Mouse (Mus musculus) MEL (cell line): ENCODE results near the gene Atp10a. TPM values are rescaled to one million over a fixed set of nuclear protein-coding genes. Genes with fewer than 3 reads are reported as not detected.

Experiments used
- DNase-seq: peaks from one replicate; pipeline ENCODE4 v3.0.0; 2011; ENCODE audit warnings: low read depth, low spot score
- H3K27ac ChIP-seq: 2 replicates; pipeline ENCODE4 v1.5.1; 2012; ENCODE audit warnings: low read depth, mild to moderate bottlenecking, control low read depth, low read length, moderate library complexity; ENCODE audit not compliant: control insufficient read depth
- H3K27me3 ChIP-seq, 2 experiments: fragments of 150-350 bp in 1 of 2; sonication (generic) in 1 of 2; 2 replicates each; pipeline ENCODE4 v1.6.1; 2012; ENCODE audit warnings: low read length in 2 of 2, mild to moderate bottlenecking in 2 of 2, improper control_type of control experiment in 1 of 2, moderate library complexity in 1 of 2; ENCODE audit not compliant: insufficient read depth in 2 of 2, control insufficient read depth in 1 of 2
- H3K36me3 ChIP-seq, 2 experiments: 2 replicates each; pipeline ENCODE4 v1.6.1; 2012 to 2014; ENCODE audit warnings: low read length in 2 of 2, improper control_type of control experiment in 1 of 2, inconsistent platforms in 1 of 2, mild to moderate bottlenecking in 1 of 2; ENCODE audit not compliant: insufficient read depth in 2 of 2, control insufficient read depth in 1 of 2
- H3K4me1 ChIP-seq, 2 experiments: fragments of 150-350 bp in 1 of 2; sonication (generic) in 1 of 2; 2 replicates each; pipeline ENCODE4 v1.6.1; 2012; ENCODE audit warnings: low read length in 2 of 2, improper control_type of control experiment in 1 of 2, mild to moderate bottlenecking in 1 of 2; ENCODE audit not compliant: insufficient read depth in 2 of 2, control insufficient read depth in 1 of 2
- H3K4me3 ChIP-seq, 2 experiments: fragments of 150-350 bp in 1 of 2; sonication (generic) in 1 of 2; 2 replicates each; pipeline ENCODE4 v1.5.1; 2012; ENCODE audit warnings: low read depth in 2 of 2, low read length in 2 of 2, mild to moderate bottlenecking in 2 of 2, moderate library complexity in 2 of 2, control low read depth in 1 of 2, improper control_type of control experiment in 1 of 2; ENCODE audit not compliant: control insufficient read depth in 1 of 2, insufficient read depth in 1 of 2
- H3K79me2 ChIP-seq: 2 replicates; pipeline ENCODE4 v1.6.1; 2012; ENCODE audit warnings: mild to moderate bottlenecking, low read length, moderate library complexity; ENCODE audit not compliant: control insufficient read depth, poor library complexity, insufficient read depth
- H3K9ac ChIP-seq: 2 replicates; pipeline ENCODE4 v1.6.1; 2012; ENCODE audit warnings: low read depth, mild to moderate bottlenecking, control low read depth, low read length, moderate library complexity; ENCODE audit not compliant: control insufficient read depth, poor library complexity, severe bottlenecking
- H3K9me3 ChIP-seq: fragments of 150-350 bp; sonication (generic); replicated peaks from 2 replicates; pipeline ENCODE4 v1.6.1; 2012; ENCODE audit warnings: mild to moderate bottlenecking, low read length, improper control_type of control experiment, moderate library complexity; ENCODE audit not compliant: insufficient read depth
- BHLHE40 ChIP-seq: IDR thresholded peaks from 2 replicates; pipeline ENCODE4 v1.6.1; 2012; ENCODE audit warnings: low read depth, mild to moderate bottlenecking, inconsistent platforms, low read length, improper control_type of control experiment, borderline replicate concordance
- CHD2 ChIP-seq: IDR thresholded peaks from 2 replicates; pipeline ENCODE4 v1.6.1; 2011; ENCODE audit warnings: low read length, improper control_type of control experiment
- CTCF ChIP-seq, 3 experiments: IDR thresholded peaks in 2 of 3; conservative IDR thresholded peaks in 1 of 3; 2 replicates each; pipeline ENCODE4 v1.5.1; 2011 to 2012; ENCODE audit warnings: low read length in 3 of 3, low read depth in 2 of 3, mild to moderate bottlenecking in 2 of 3, improper control_type of control experiment in 1 of 3, inconsistent platforms in 1 of 3, mixed read lengths in 1 of 3, moderate library complexity in 1 of 3; ENCODE audit not compliant: control insufficient read depth in 1 of 3, insufficient read depth in 1 of 3, poor library complexity in 1 of 3, severe bottlenecking in 1 of 3
- E2F4 ChIP-seq: IDR thresholded peaks from 2 replicates; pipeline ENCODE4 v1.6.1; 2011; ENCODE audit warnings: low read depth, low read length, improper control_type of control experiment, borderline replicate concordance
- ELF1 ChIP-seq: IDR thresholded peaks from 2 replicates; pipeline ENCODE4 v1.6.1; 2014; ENCODE audit warnings: low read depth, mild to moderate bottlenecking, inconsistent platforms, low read length, improper control_type of control experiment, moderate library complexity
- EP300 ChIP-seq, 2 experiments: IDR thresholded peaks; 2 replicates each; pipeline ENCODE4 v1.6.1; 2011; ENCODE audit warnings: improper control_type of control experiment in 2 of 2, low read length in 2 of 2, low read depth in 1 of 2, mild to moderate bottlenecking in 1 of 2
- GABPA ChIP-seq: IDR thresholded peaks from 2 replicates; pipeline ENCODE4 v1.6.1; 2012; ENCODE audit warnings: low read depth, mild to moderate bottlenecking, inconsistent platforms, low read length, improper control_type of control experiment, moderate library complexity
- GATA1 ChIP-seq: IDR thresholded peaks from 2 replicates; pipeline ENCODE4 v1.6.1; 2011; ENCODE audit warnings: low read depth, low read length, improper control_type of control experiment
- HCFC1 ChIP-seq: IDR thresholded peaks from 2 replicates; pipeline ENCODE4 v1.6.1; 2012; ENCODE audit warnings: low read depth, mild to moderate bottlenecking, inconsistent platforms, low read length, improper control_type of control experiment, moderate library complexity
- JUND ChIP-seq: IDR thresholded peaks from 2 replicates; pipeline ENCODE4 v1.6.1; 2011; ENCODE audit warnings: low read depth, mild to moderate bottlenecking, improper control_type of control experiment, low read length
- KAT2A ChIP-seq: conservative IDR thresholded peaks from 2 replicates; pipeline ENCODE4 v1.6.1; 2012; ENCODE audit warnings: low read depth, low read length, improper control_type of control experiment, inconsistent platforms
- MAFK ChIP-seq: IDR thresholded peaks from 2 replicates; pipeline ENCODE4 v1.6.1; 2011; ENCODE audit warnings: low read depth, mild to moderate bottlenecking, low read length, improper control_type of control experiment, borderline replicate concordance
- MAX ChIP-seq: IDR thresholded peaks from 2 replicates; pipeline ENCODE4 v1.6.1; 2011; ENCODE audit warnings: low read length, improper control_type of control experiment
- MAZ ChIP-seq: IDR thresholded peaks from 2 replicates; pipeline ENCODE4 v1.6.1; 2012; ENCODE audit warnings: low read depth, mild to moderate bottlenecking, inconsistent platforms, low read length, improper control_type of control experiment
- MXI1 ChIP-seq: IDR thresholded peaks from 2 replicates; pipeline ENCODE4 v1.6.1; 2011; ENCODE audit warnings: mild to moderate bottlenecking, low read depth, low read length, improper control_type of control experiment
- MYB ChIP-seq: IDR thresholded peaks from 2 replicates; pipeline ENCODE4 v1.6.1; 2011; ENCODE audit warnings: mild to moderate bottlenecking, low read depth, low read length, improper control_type of control experiment
- MYC ChIP-seq: IDR thresholded peaks from 2 replicates; pipeline ENCODE4 v1.6.1; 2011; ENCODE audit warnings: low read depth, mild to moderate bottlenecking, low read length, improper control_type of control experiment, moderate library complexity
- NRF1 ChIP-seq: IDR thresholded peaks from 2 replicates; pipeline ENCODE4 v1.6.1; 2014; ENCODE audit warnings: low read depth, mild to moderate bottlenecking, inconsistent platforms, low read length, improper control_type of control experiment, moderate library complexity; ENCODE audit not compliant: poor library complexity, insufficient read depth, severe bottlenecking
- POLR2AphosphoS2 ChIP-seq: IDR thresholded peaks from 2 replicates; pipeline ENCODE4 v1.6.1; 2011; ENCODE audit warnings: low read length, improper control_type of control experiment
- POLR2AphosphoS5 ChIP-seq: IDR thresholded peaks from 2 replicates; pipeline ENCODE4 v1.6.1; 2012; ENCODE audit warnings: low read depth, borderline replicate concordance, mild to moderate bottlenecking, inconsistent platforms, low read length, moderate library complexity, mixed read lengths
- SMC3 ChIP-seq: IDR thresholded peaks from 2 replicates; pipeline ENCODE4 v1.6.1; 2011; ENCODE audit warnings: low read depth, low read length, improper control_type of control experiment
- TAL1 ChIP-seq: IDR thresholded peaks from 2 replicates; pipeline ENCODE4 v1.6.1; 2012; ENCODE audit warnings: mild to moderate bottlenecking, inconsistent platforms, low read length, moderate library complexity, mixed read lengths
- TCF12 ChIP-seq: IDR thresholded peaks from 2 replicates; pipeline ENCODE4 v1.6.1; 2014; ENCODE audit warnings: low read depth, mild to moderate bottlenecking, inconsistent platforms, low read length, improper control_type of control experiment, moderate library complexity
- USF1 ChIP-seq: IDR thresholded peaks from 2 replicates; pipeline ENCODE4 v1.6.1; 2014; ENCODE audit warnings: low read depth, mild to moderate bottlenecking, inconsistent platforms, low read length, improper control_type of control experiment, moderate library complexity
- USF2 ChIP-seq, 2 experiments: IDR thresholded peaks; 2 replicates each; pipeline ENCODE4 v1.6.1; 2011 to 2012; ENCODE audit warnings: improper control_type of control experiment in 2 of 2, low read length in 2 of 2, borderline replicate concordance in 1 of 2, inconsistent platforms in 1 of 2, low read depth in 1 of 2, mild to moderate bottlenecking in 1 of 2; ENCODE audit not compliant: insufficient read depth in 1 of 2
- ZNF384 ChIP-seq: IDR thresholded peaks from 2 replicates; pipeline ENCODE4 v1.6.1; 2012; ENCODE audit warnings: low read depth, mild to moderate bottlenecking, inconsistent platforms, low read length, improper control_type of control experiment
- polyA plus RNA-seq, 2 experiments: library from polyadenylated mRNA; stranded (reverse) in 1 of 2; unstranded in 1 of 2; fragments of >175 nt in 1 of 2; fragments of >200 nt in 1 of 2; gene quantifications; 2 replicates each; pipeline versions ENCODE4 v1.2.1 to v1.2.4; 2012; ENCODE audit warnings: low replicate concordance in 2 of 2, low read depth in 1 of 2; ENCODE audit not compliant: insufficient read length in 2 of 2, insufficient read depth in 1 of 2, missing spikeins in 1 of 2
- total RNA-seq: library from RNA; depleted of rRNA; stranded (reverse); fragments of 300-350 nt; gene quantifications from 2 replicates; pipeline ENCODE4 v1.2.3, GENCODE M21; 2012

Gene Atp10a
- total and polyA plus RNA-seq, 3 experiments, result not detected

- no peak overlapping the region for H3K27ac ChIP-seq
- H3K27me3 ChIP-seq, result no peaks in the 10 kb centered on the region
- no peaks in the 10 kb centered on the region for H3K36me3 ChIP-seq
- H3K4me3 ChIP-seq, result no peak overlapping the region
- H3K4me1 ChIP-seq, result no peaks in the 10 kb centered on the region
- H3K9ac ChIP-seq, result no peak overlapping the region
- no peaks in the 10 kb centered on the region for H3K9me3 ChIP-seq
- TF ChIP-seq MYC, result no peak
- TF ChIP-seq EP300 (IDR thresholded peaks at IDR 0.05; ENCODE audit: low read depth in 1 of 2, low read length in 2 of 2), result no peak
- no peak for TF ChIP-seq JUND
- no peak for TF ChIP-seq ELF1
- TF ChIP-seq NRF1, result no peak
- no peak for TF ChIP-seq MAZ
- TF ChIP-seq GABPA, result no peak
- no peak for TF ChIP-seq CHD2
- no peak for TF ChIP-seq MAFK
- no peak for TF ChIP-seq ZNF384
- TF ChIP-seq E2F4, result no peak
- no peak for TF ChIP-seq GATA1
- TF ChIP-seq BHLHE40, result no peak
- TF ChIP-seq MXI1, result no peak
- TF ChIP-seq CTCF (IDR thresholded peaks at IDR 0.05 in 2 of 3, conservative IDR thresholded peaks at IDR 0.05 in 1 of 3; ENCODE audit: control insufficient read depth in 1 of 3, insufficient read depth in 1 of 3, low read depth in 2 of 3, low read length in 3 of 3, poor library complexity in 1 of 3, severe bottlenecking in 1 of 3), result no peak
- TF ChIP-seq TAL1, result no peak
- no peak for DNase-seq
- H3K79me2 ChIP-seq, result no peaks in the 10 kb centered on the region
Observed at GRCm38 (mm10) chr7:58639676-58640075, 16.3 kb upstream of the Atp10a start.

- Histone ChIP-seq H3K27me3 (no peaks in the 10 kb centered on the region), H3K9me3 (no peaks in the 10 kb centered on the region), H3K36me3 (no peaks in the 10 kb centered on the region), H3K27ac (no peak overlapping the region), H3K4me1 (no peaks in the 10 kb centered on the region), H3K9ac (no peak overlapping the region), H3K79me2 (no peaks in the 10 kb centered on the region), H3K4me3 (no peak overlapping the region)
- TF ChIP-seq USF2 (IDR thresholded peaks at IDR 0.05; ENCODE audit: borderline replicate concordance in 1 of 2, insufficient read depth in 1 of 2, low read depth in 1 of 2, low read length in 2 of 2) (no peak), GABPA (no peak), POLR2AphosphoS2 (no peak), TAL1 (no peak), SMC3 (no peak), ELF1 (no peak), HCFC1 (no peak), MAX (no peak), JUND (no peak), CHD2 (no peak), POLR2AphosphoS5 (no peak), MAFK (no peak), E2F4 (no peak), TCF12 (no peak), MYB (no peak), GATA1 (no peak), USF1 (no peak), CTCF (IDR thresholded peaks at IDR 0.05 in 2 of 3, conservative IDR thresholded peaks at IDR 0.05 in 1 of 3; ENCODE audit: control insufficient read depth in 1 of 3, insufficient read depth in 1 of 3, low read depth in 2 of 3, low read length in 3 of 3, poor library complexity in 1 of 3, severe bottlenecking in 1 of 3) (no peak), MYC (no peak), KAT2A (no peak)
- no peak for DNase-seq
Observed at GRCm38 (mm10) chr7:58640456-58640855, 15.5 kb upstream of the Atp10a start.
